Mouse (Mus musculus) naive thymus-derived CD4-positive, alpha-beta T cell, adult 5 months (primary cell): ENCODE data around the gene Psma2. TPM values are rescaled to one million over a fixed set of nuclear protein-coding genes. Genes with fewer than 3 reads are reported as not detected.

Source experiments
- polyA plus RNA-seq: library from polyadenylated mRNA; unstranded; fragments of 100-300 nt; shearing (Covaris generic); gene quantifications from one replicate; pipeline ENCODE4 v1.2.1, GENCODE M21; 2017

The Psma2 gene
- 188 TPM for polyA plus RNA-seq

DNA sequence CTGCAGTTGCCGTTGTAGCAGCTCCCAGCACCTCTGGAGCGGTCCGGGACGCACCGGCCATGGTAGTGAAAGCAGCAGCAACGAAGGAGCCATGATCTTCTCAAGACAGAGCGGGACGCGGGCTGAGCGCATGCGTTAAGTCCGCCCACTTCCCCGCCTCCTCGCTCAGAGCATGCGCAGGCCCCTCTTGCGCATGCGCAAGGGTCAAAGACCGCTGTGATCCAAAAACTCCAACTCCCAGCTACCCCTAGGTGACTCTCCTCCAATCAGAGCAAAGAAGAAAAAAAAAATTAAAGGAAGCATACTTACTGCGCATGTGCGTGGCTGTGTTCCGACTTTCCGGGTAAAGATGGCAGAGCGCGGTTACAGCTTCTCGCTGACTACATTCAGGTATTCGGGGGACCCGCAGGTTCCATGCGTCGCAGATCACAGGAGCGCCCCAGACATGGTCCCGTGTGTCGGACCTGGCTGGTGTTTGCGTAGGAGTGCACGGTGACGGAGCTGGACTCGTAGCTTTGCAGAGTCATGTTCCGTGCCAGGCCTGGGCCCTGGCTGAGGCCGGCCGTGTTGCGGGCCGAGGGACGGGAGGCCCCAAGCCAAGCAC, at the start of gene Psma2, which contains the start of gene Mrpl32:
Gene Psma2, plus strand, starts transcription at position 315 of the 604 bp plus-strand sequence.
Gene Mrpl32, minus strand, starts transcription at position 240 of the 604 bp plus-strand sequence.

GRCm38 (mm10) chr13:14629726-14630641, 16.9 kb downstream of the Psma2 start, which contains the start of gene AW209491:
TSS of gene AW209491 (plus strand) at chr13:14630154.

Other genes with a start within 250 kb of the Psma2 start
- gene Hecw1, start 90.0 kb upstream of the Psma2 start, polyA plus RNA-seq: 0.26 TPM
- 101 TPM for gene Mrpl32, start 75 bp upstream of the Psma2 start, polyA plus RNA-seq
- 7.8 TPM for gene AW209491, start 16.9 kb downstream of the Psma2 start, polyA plus RNA-seq